Mouse (Mus musculus) myocyte (in vitro differentiated cells): ENCODE measurements around the gene Slc11a2. TPM values are rescaled to one million over a fixed set of nuclear protein-coding genes. Genes with fewer than 3 reads are reported as not detected.

ENCODE experiments used
- H3K27me3 ChIP-seq: one replicate; pipeline ENCODE4 v1.6.1; 2011; ENCODE audit not compliant: control insufficient read depth, insufficient read depth, insufficient read length
- H3K36me3 ChIP-seq: one replicate; pipeline ENCODE4 v1.6.1; 2011; ENCODE audit not compliant: control insufficient read depth, insufficient read depth
- H3K4me2 ChIP-seq: one replicate; pipeline ENCODE4 v1.6.1; 2011; ENCODE audit warnings: low read depth, control low read depth
- H3K4me3 ChIP-seq: one replicate; pipeline ENCODE4 v1.5.1; 2011; ENCODE audit warnings: mild to moderate bottlenecking, control low read depth, moderate library complexity
- H3K79me2 ChIP-seq: one replicate; pipeline ENCODE4 v1.6.1; 2011; ENCODE audit not compliant: control insufficient read depth, insufficient read depth
- H3ac ChIP-seq: one replicate; pipeline ENCODE4 v1.6.1; 2011; ENCODE audit not compliant: control insufficient read depth, insufficient read length
- CEBPB ChIP-seq: IDR thresholded peaks from 2 replicates; pipeline ENCODE4 v1.6.1; 2011; ENCODE audit warnings: mild to moderate bottlenecking, moderate library complexity; ENCODE audit not compliant: poor library complexity, insufficient read depth, severe bottlenecking
- E2F4 ChIP-seq: IDR thresholded peaks from one replicate; pipeline ENCODE4 v1.6.1; 2011; ENCODE audit warnings: mild to moderate bottlenecking, control low read depth, moderate library complexity; ENCODE audit not compliant: insufficient read depth
- MAX ChIP-seq: IDR thresholded peaks from one replicate; pipeline ENCODE4 v1.6.1; 2011; ENCODE audit warnings: low read depth, mild to moderate bottlenecking, control low read depth
- MYOD1 ChIP-seq, 3 experiments: IDR thresholded peaks; one replicate each; pipeline ENCODE4 v1.6.1; 2011; ENCODE audit warnings: control low read depth in 2 of 3, low read depth in 2 of 3, mild to moderate bottlenecking in 2 of 3, moderate library complexity in 1 of 3; ENCODE audit not compliant: insufficient read length in 2 of 3, control insufficient read depth in 1 of 3
- MYOG ChIP-seq, 3 experiments: IDR thresholded peaks; one replicate each; pipeline ENCODE4 v1.6.1; 2011; ENCODE audit warnings: control low read depth in 2 of 3, low read depth in 2 of 3, mild to moderate bottlenecking in 2 of 3; ENCODE audit not compliant: insufficient read length in 2 of 3, control insufficient read depth in 1 of 3, insufficient read depth in 1 of 3
- POLR2A ChIP-seq: IDR thresholded peaks from one replicate; pipeline ENCODE4 v1.6.1; 2011; ENCODE audit warnings: low read depth, mild to moderate bottlenecking, control low read depth, moderate library complexity; ENCODE audit not compliant: insufficient read length
- POLR2AphosphoS2 ChIP-seq: IDR thresholded peaks from one replicate; pipeline ENCODE4 v1.6.1; 2011; ENCODE audit warnings: low read depth, control low read depth; ENCODE audit not compliant: insufficient read length
- REST ChIP-seq: IDR thresholded peaks from one replicate; pipeline ENCODE4 v1.6.1; 2011; ENCODE audit warnings: mild to moderate bottlenecking, control low read depth, moderate library complexity; ENCODE audit not compliant: insufficient read depth, insufficient read length
- SRF ChIP-seq: IDR thresholded peaks from one replicate; pipeline ENCODE4 v1.6.1; 2011; ENCODE audit warnings: low read depth; ENCODE audit not compliant: control insufficient read depth, insufficient read length
- TCF12 ChIP-seq: IDR thresholded peaks from one replicate; pipeline ENCODE4 v1.6.1; 2011; ENCODE audit warnings: mild to moderate bottlenecking, control low read depth; ENCODE audit not compliant: poor library complexity, insufficient read depth, severe bottlenecking
- TCF3 ChIP-seq: IDR thresholded peaks from one replicate; pipeline ENCODE4 v1.6.1; 2011; ENCODE audit warnings: low read depth, control low read depth; ENCODE audit not compliant: insufficient read length
- USF1 ChIP-seq: IDR thresholded peaks from one replicate; pipeline ENCODE4 v1.6.1; 2011; ENCODE audit warnings: low read depth, mild to moderate bottlenecking, control low read depth, moderate library complexity
- polyA plus RNA-seq: library from polyadenylated mRNA; unstranded; fragments of >200 nt; fragmentation: generic; extraction: Trizol; gene quantifications from one replicate; pipeline ENCODE4 v1.2.1, GENCODE M21; 2012; ENCODE audit warnings: missing spikeins

Slc11a2 gene
- polyA plus RNA-seq, 1 experiment = 48.2 TPM

DNA sequence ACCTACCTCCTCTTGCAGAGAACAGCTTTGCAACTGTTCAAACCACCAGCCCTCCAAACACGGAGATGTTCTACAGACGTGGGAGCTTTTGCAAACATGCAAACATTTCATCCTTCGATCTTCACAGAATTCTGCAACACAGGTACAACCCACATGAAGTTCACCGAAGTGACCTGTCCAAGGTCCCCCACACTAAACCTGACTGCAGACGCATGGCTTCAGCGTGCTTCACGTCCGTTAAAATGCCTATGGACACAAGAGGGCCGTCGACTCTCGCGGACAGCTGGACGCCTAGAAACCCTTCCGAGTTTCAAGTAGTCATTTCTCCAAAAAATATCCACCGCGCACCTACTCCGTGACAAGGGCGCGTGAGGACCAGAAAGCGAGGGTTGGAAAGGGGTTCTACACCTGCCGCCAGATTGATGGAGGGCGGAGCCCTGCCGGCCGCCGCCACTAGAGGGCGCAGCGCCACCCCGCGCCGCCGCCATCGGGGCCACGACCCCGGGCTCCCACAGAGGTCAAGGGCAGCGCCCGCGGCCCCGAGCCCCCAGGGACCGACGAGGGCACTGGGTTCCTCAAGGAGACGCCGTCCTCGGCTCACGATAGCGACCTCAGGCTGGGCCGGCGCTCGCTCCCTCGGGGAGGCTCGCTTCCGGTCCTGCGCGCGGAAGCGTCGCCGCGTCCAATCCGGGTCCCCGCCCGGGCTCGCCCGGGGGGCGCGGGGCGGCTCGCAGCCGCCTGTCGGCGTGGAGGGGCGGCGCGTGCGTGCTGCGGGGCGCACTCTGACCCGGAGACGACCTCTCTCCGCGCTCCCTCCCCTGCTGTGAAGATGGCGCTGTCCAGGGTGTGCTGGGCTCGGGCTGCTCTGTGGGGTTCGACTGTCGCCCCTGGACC lies 43.7 kb upstream of the Slc11a2 start, which contains the start of gene Letmd1:
Gene Letmd1, plus strand, starts transcription at position 729 of the 894 bp plus-strand sequence.
- H3K79me2 ChIP-seq = no peaks in the 10 kb centered on the region

DNA sequence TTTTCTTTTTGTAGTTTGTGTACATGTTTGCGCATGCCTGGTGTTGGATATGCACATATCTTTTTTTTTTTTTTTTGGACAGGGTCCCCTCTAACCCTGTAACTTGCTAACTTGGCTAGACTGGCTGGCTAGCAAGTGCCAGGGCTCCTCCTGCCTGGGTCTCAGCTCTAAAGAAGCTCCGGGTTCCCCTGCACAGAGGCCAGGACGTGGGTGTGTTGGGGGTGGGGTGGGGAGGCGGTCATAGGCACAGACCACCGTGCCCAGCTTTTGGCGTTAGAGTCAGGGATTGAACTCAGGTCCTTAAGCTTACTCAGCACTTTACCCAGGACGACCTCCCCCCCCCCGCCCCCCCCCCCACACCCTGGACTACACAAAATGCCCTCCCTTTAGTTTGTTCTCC lies 42.9 kb upstream of the Slc11a2 start:
- Histone ChIP-seq H3K4me3 (peak overlapping the region; percentile 52), H3K27me3 (no peaks in the 10 kb centered on the region), H3K36me3 (peaks cover 3% of the 10 kb centered on the region), H3ac (no peak overlapping the region), H3K79me2 (no peaks in the 10 kb centered on the region), H3K4me2 (peak overlapping the region; percentile 87)
- no peak for TF ChIP-seq POLR2A
- TF ChIP-seq CEBPB = no peak
- no peak for TF ChIP-seq MYOG (IDR thresholded peaks at IDR 0.05; ENCODE audit: control insufficient read depth in 1 of 3, insufficient read depth in 1 of 3, insufficient read length in 2 of 3, low read depth in 2 of 3)
- TF ChIP-seq E2F4 = no peak
- no peak for TF ChIP-seq REST
- no peak for TF ChIP-seq POLR2AphosphoS2
- no peak for TF ChIP-seq MYOD1 (IDR thresholded peaks at IDR 0.05; ENCODE audit: control insufficient read depth in 1 of 3, insufficient read length in 2 of 3, low read depth in 2 of 3)
- no peak for TF ChIP-seq TCF12

More for the DNA sequence above, 43.7 kb upstream of the Slc11a2 start, which contains the start of gene Letmd1:
- no peak for TF ChIP-seq CEBPB
- peak in 1 of 3 experiments; percentile 32 for TF ChIP-seq MYOG (IDR thresholded peaks at IDR 0.05; ENCODE audit: control insufficient read depth in 1 of 3, insufficient read depth in 1 of 3, insufficient read length in 2 of 3, low read depth in 2 of 3)
- peak in 2 of 3 experiments; percentile 29 to 59 for TF ChIP-seq MYOD1 (IDR thresholded peaks at IDR 0.05; ENCODE audit: control insufficient read depth in 1 of 3, insufficient read length in 2 of 3, low read depth in 2 of 3)
- no peak for TF ChIP-seq TCF12
- peak; percentile 62 for TF ChIP-seq POLR2AphosphoS2
- TF ChIP-seq MAX = no peak
- TF ChIP-seq REST = peak; percentile 95
- TF ChIP-seq POLR2A = peak; percentile 81
- no peak for TF ChIP-seq TCF3
- peak; percentile 45 for TF ChIP-seq SRF
- no peak for TF ChIP-seq USF1
- H3K36me3 ChIP-seq = peaks cover 3% of the 10 kb centered on the region
- peak within 1 kb of the TSS; percentile 87 for H3K4me2 ChIP-seq
- peak within 1 kb of the TSS; percentile 50 for H3ac ChIP-seq
- H3K4me3 ChIP-seq = peak within 1 kb of the TSS; percentile 52
- H3K27me3 ChIP-seq = no peaks in the 10 kb centered on the region

DNA sequence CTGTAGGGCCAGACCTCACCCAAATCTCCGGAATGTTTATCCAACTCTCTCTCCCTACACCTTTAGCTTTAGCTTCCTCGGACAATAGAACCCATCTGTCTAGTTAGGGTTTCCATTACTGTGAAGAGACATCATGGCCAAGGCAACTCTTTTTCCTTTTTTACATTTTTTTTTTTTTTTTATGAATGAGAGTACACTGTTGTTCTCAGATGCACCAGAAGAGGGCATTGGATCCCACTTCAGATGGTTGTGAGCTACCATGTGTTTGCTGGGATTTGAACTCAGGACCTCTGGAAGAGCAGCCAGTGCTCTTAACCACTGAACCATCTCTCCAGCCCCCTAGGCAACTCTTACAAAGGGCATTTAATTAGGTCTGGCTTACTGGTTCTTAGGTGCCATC lies 40.6 kb upstream of the Slc11a2 start:
- Histone ChIP-seq H3K4me3 (no peak overlapping the region), H3K36me3 (no peaks in the 10 kb centered on the region), H3K4me2 (no peak overlapping the region), H3K79me2 (no peaks in the 10 kb centered on the region), H3ac (no peak overlapping the region), H3K27me3 (no peaks in the 10 kb centered on the region)
- no peak for TF ChIP-seq E2F4
- no peak for TF ChIP-seq CEBPB
- no peak for TF ChIP-seq MYOD1 (IDR thresholded peaks at IDR 0.05; ENCODE audit: control insufficient read depth in 1 of 3, insufficient read length in 2 of 3, low read depth in 2 of 3)
- TF ChIP-seq TCF3 = no peak
- TF ChIP-seq MYOG (IDR thresholded peaks at IDR 0.05; ENCODE audit: control insufficient read depth in 1 of 3, insufficient read depth in 1 of 3, insufficient read length in 2 of 3, low read depth in 2 of 3) = no peak
- TF ChIP-seq MAX = no peak
- no peak for TF ChIP-seq POLR2A
- no peak for TF ChIP-seq REST
- TF ChIP-seq SRF = no peak

DNA sequence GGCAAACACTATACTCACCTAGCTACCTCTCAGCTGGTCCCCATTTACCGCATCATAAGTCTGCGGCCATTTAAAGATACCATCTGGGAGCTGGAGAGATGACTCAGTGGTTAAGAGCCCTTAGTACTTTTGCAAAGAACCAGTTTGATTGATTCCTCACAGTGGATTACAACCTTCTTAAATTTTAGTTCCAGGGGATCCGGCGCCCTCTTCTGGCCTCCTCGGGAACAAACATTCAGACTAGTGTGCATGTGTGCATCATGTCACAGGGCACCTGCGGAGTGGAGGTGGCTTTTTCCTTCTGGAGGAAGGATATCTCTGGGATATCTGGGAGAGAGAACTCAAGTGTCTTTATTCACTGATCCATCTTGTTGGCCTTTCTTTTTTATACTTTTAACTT lies 38.8 kb upstream of the Slc11a2 start:
- Histone ChIP-seq H3K79me2 (no peaks in the 10 kb centered on the region), H3K4me2 (no peak overlapping the region), H3K36me3 (no peaks in the 10 kb centered on the region), H3K4me3 (no peak overlapping the region), H3K27me3 (no peaks in the 10 kb centered on the region), H3ac (no peak overlapping the region)
- TF ChIP-seq MAX (no peak), USF1 (no peak), SRF (no peak), POLR2A (no peak), E2F4 (no peak), TCF3 (no peak), MYOG (IDR thresholded peaks at IDR 0.05; ENCODE audit: control insufficient read depth in 1 of 3, insufficient read depth in 1 of 3, insufficient read length in 2 of 3, low read depth in 2 of 3) (no peak), MYOD1 (IDR thresholded peaks at IDR 0.05; ENCODE audit: control insufficient read depth in 1 of 3, insufficient read length in 2 of 3, low read depth in 2 of 3) (no peak), CEBPB (no peak), TCF12 (no peak), POLR2AphosphoS2 (no peak), REST (no peak)
